33 mouse cellular contexts compared by ENCODE assay signal in the genomic region with DNA sequence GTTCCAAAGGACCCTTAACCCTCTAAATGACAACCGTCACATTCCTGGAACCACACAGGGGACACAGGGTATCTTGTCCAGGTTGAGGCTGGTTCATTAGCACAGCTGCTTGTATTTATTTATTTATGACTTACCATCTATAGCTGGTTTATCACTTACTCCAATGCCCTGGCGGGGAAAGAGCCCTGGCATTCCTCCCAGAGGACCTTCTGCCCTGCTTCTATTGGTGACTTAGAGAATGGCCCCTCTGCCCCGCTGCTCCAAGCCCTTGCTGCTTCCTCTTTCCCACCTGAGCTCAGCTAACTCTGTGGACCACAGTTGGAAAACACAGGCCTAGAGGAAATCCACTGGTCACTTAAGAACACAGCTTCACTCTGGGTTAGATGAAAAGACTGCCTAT.
"Had no signal": no experiment of that assay in that cellular context is flagged by ENCODE, and none has a peak within 500 bp of the region (broad histone marks: within the 10 kb centered on the region; RNA-seq: fewer than 3 reads in every experiment).

No protein-coding gene starts in this region.

- H3K4me3 ChIP-seq: heart, embryonic 10.5 days; heart, embryonic 12.5 days; heart, embryonic 13.5 days; heart, embryonic 15.5 days; hindbrain, embryonic 10.5 days; hindbrain, embryonic 12.5 days; hindbrain, embryonic 13.5 days; hindbrain, embryonic 15.5 days; intestine, embryonic 15.5 days; kidney, embryonic 15.5 days; layer of hippocampus, adult 2 months; left cerebral cortex, adult 2 months had no signal

- ATAC-seq: hindbrain, embryonic 16.5 days; hindbrain, postnatal 0 days; inflammation-experienced regulatory T-cells, adult 6 months; intestine, embryonic 15.5 days; intestine, embryonic 16.5 days; intestine, postnatal 0 days had no signal

- DNase-seq: heart, postnatal 10 days; heart, postnatal 14 days; heart, postnatal 36 days; heart, postnatal 4 days; kidney, adult 11 months; kidney, adult 18-20 months; kidney, adult 2 months; kidney, adult 8-10 months; kidney, adult 9 months; kidney, postnatal 10 days; kidney, postnatal 14 days; kidney, postnatal 36 days; kidney, postnatal 4 days; layer of hippocampus, adult 9-11 months had no signal

- H3K4me1 ChIP-seq: heart, embryonic 10.5 days; heart, embryonic 12.5 days; hindbrain, embryonic 12.5 days; hindbrain, embryonic 13.5 days; hindbrain, embryonic 15.5 days; intestine, embryonic 15.5 days; kidney, embryonic 15.5 days had no signal

- H3K27ac ChIP-seq: heart, embryonic 10.5 days; heart, embryonic 13.5 days; heart, embryonic 15.5 days; hindbrain, embryonic 10.5 days; hindbrain, embryonic 12.5 days; hindbrain, embryonic 13.5 days; hindbrain, embryonic 14.5 days; hindbrain, embryonic 15.5 days; hindbrain, postnatal 0 days; intestine, embryonic 15.5 days; kidney, embryonic 15.5 days; kidney, postnatal 0 days; left cerebral cortex, adult 2 months had no signal

- H3K27me3 ChIP-seq: heart, embryonic 15.5 days; hindbrain, embryonic 12.5 days; hindbrain, embryonic 13.5 days; hindbrain, embryonic 15.5 days; intestine, embryonic 15.5 days had no signal
